Mouse (Mus musculus) liver, embryonic 11.5 days (tissue): ENCODE data around the gene 1700029H14Rik. TPM values are rescaled to one million over a fixed set of nuclear protein-coding genes. Genes with fewer than 3 reads are reported as not detected.

Source experiments
- ATAC-seq: fragments of 200-750 bp; cut with Nextera tagmentation; replicated peaks from 2 replicates; pipeline ENCODE4 v1.8.0; 2017; ENCODE audit warnings: moderate number of reproducible peaks, mild to moderate bottlenecking, moderate TSS enrichment, moderate library complexity; ENCODE audit not compliant: low FRiP score
- DNase-seq: peaks from one replicate; pipeline ENCODE4 v3.0.0-alpha.2; 2017; ENCODE audit warnings: low spot score
- H3K27ac ChIP-seq: fragments of 300-500 bp; sonication (generic); 2 replicates; pipeline ENCODE4 v1.5.1; 2014; ENCODE audit warnings: mild to moderate bottlenecking, low read depth, low read length, control low read depth
- H3K27me3 ChIP-seq: fragments of 300-500 bp; sonication (generic); replicated peaks from 2 replicates; pipeline ENCODE4 v1.6.1; 2014; ENCODE audit warnings: low read length, mixed read lengths; ENCODE audit not compliant: control insufficient read depth, insufficient read depth
- H3K36me3 ChIP-seq: fragments of 300-500 bp; sonication (generic); 2 replicates; pipeline ENCODE4 v1.6.1; 2014; ENCODE audit warnings: mild to moderate bottlenecking, low read length, moderate library complexity, mixed read lengths; ENCODE audit not compliant: control insufficient read depth, insufficient read depth
- H3K4me1 ChIP-seq: fragments of 300-500 bp; sonication (generic); replicated peaks from 2 replicates; pipeline ENCODE4 v1.6.1; 2014; ENCODE audit warnings: low read length, mixed read lengths; ENCODE audit not compliant: control insufficient read depth, insufficient read depth
- H3K4me2 ChIP-seq: fragments of 300-500 bp; sonication (generic); 2 replicates; pipeline ENCODE4 v1.6.1; 2014; ENCODE audit warnings: mild to moderate bottlenecking, control low read depth, moderate library complexity
- H3K4me3 ChIP-seq: fragments of 300-500 bp; sonication (generic); 2 replicates; pipeline ENCODE4 v1.5.1; 2014; ENCODE audit warnings: low read depth, low read length, control low read depth
- H3K9ac ChIP-seq: fragments of 300-500 bp; sonication (generic); 2 replicates; pipeline ENCODE4 v1.6.1; 2014; ENCODE audit warnings: low read depth, low read length, control low read depth
- H3K9me3 ChIP-seq: fragments of 300-500 bp; sonication (generic); 2 replicates; pipeline ENCODE4 v1.6.1; 2016; ENCODE audit warnings: low read length, inconsistent platforms, mixed read lengths; ENCODE audit not compliant: control insufficient read depth
- WGBS: fragments of 180-500 bp; shearing (Covaris S2); extraction: QIAGEN DNeasy Blood & Tissue Kit; methylation state at CpG from one replicate; pipeline ENCODE4 v1.1.7; 2014; 5-methylcytosine and 5-hydroxymethylcytosine counted together
- polyA plus RNA-seq: library from polyadenylated mRNA; unstranded; fragments of >200 nt; fragmentation: Nextera tagmentation; extraction: Ambion mirVana; gene quantifications from 2 replicates; pipeline ENCODE4 v1.2.1, GENCODE M21; 2014

Gene 1700029H14Rik
- polyA plus RNA-seq, 1 experiment from 2014 or later = not detected

DNA sequence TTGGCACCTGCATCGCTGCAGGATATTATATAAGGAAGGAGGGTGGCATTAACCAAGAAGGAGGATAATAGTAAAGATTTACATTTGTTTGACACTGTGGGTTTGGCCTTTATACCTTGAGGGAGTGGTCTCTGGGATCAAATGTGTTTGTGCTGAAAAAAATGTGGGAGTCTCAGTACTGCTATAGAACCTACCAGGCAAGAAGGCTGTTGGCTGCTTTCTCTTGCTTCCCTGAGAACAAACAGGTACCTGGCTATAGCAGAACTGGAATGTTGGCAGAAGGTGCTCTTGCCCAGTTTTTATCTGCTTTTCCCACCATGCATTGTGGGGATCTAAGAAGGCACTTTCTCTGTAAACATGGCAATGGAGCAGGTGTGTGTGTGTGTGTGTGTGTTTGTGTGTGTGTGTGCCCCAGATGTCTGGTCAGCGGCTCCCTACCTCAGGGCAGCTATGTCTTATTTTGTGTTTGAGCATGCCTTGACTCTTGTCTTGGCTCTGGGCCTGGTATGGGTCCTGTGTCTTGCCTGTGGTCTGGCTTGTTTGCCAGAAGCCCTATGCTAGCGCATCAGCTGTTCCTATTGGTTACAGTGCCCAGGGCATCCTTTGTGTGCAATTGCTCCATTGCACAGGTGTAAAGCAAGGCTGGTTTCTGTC, 54.9 kb downstream of the 1700029H14Rik start:
- Histone ChIP-seq H3K9me3 (no peaks in the 10 kb centered on the region), H3K4me2 (no peak overlapping the region), H3K4me1 (no peaks in the 10 kb centered on the region), H3K4me3 (no peak overlapping the region), H3K27ac (no peak overlapping the region), H3K9ac (no peak overlapping the region), H3K27me3 (no peaks in the 10 kb centered on the region), H3K36me3 (no peaks in the 10 kb centered on the region)
- ATAC-seq (no peak), DNase-seq (no peak)
- WGBS = 78% methylated on average over 3 of the region's 3 CpGs

- Histone ChIP-seq H3K4me1 (no peaks in the 10 kb centered on the region), H3K9me3 (no peaks in the 10 kb centered on the region), H3K9ac (no peak overlapping the region), H3K27me3 (no peaks in the 10 kb centered on the region), H3K27ac (no peak overlapping the region), H3K4me2 (no peak overlapping the region), H3K36me3 (no peaks in the 10 kb centered on the region), H3K4me3 (no peak overlapping the region)
- DNase-seq (no peak), ATAC-seq (no peak)
- 43% methylated on average over 4 of the region's 4 CpGs for WGBS
Measured at GRCm38 (mm10) chr8:13506849-13507248, 55.4 kb downstream of the 1700029H14Rik start.

- ATAC-seq (no peak), DNase-seq (no peak)
- H3K27ac ChIP-seq = no peak overlapping the region
- H3K27me3 ChIP-seq = no peaks in the 10 kb centered on the region
- H3K36me3 ChIP-seq = no peaks in the 10 kb centered on the region
- H3K4me3 ChIP-seq = no peak overlapping the region
- H3K4me1 ChIP-seq = no peaks in the 10 kb centered on the region
- H3K9ac ChIP-seq = no peak overlapping the region
- H3K4me2 ChIP-seq = no peak overlapping the region
- H3K9me3 ChIP-seq = no peaks in the 10 kb centered on the region
Measured at GRCm38 (mm10) chr8:13504894-13505674, 57.2 kb downstream of the 1700029H14Rik start.

DNA sequence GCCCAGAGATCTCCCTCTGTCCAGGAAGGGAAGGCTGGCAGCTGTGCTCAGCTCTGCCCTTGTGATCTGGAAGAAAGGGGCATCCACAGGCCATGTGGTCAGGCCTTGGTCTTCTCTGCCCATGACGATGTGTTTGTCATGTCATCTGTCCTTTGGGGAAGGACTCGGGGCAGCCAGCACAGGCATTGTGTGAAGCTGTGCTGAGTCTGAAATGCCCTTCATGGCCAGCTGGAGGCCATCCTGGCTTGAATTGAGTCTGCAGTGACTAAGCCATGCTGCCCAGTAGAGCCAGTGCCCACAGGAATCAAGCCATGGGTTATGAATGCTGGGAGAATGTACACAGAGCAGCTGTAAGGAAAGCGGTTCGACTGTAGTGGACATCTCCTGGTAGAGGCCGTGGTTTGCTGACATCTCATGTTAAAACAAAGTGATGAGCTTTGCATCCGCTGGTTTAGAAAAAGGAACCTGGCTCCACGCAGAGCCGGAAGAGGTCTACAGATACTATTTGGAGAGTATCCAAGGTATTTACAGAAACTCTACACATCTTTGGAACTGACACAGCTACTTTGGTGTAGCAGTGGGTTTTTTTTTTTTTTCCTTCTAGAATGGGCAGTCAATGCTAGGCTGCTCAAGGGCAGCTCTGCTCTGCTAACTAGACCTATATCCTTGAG, 58.2 kb downstream of the 1700029H14Rik start:
- no peak overlapping the region for H3K9ac ChIP-seq
- H3K36me3 ChIP-seq = no peaks in the 10 kb centered on the region
- ATAC-seq (no peak), DNase-seq (no peak)
- H3K27me3 ChIP-seq = no peaks in the 10 kb centered on the region
- no peaks in the 10 kb centered on the region for H3K4me1 ChIP-seq
- no peak overlapping the region for H3K4me2 ChIP-seq
- no peak overlapping the region for H3K4me3 ChIP-seq
- H3K9me3 ChIP-seq = no peaks in the 10 kb centered on the region
- no peak overlapping the region for H3K27ac ChIP-seq
- WGBS = 66% methylated on average over 8 of the region's 8 CpGs

- 75% methylated on average over 3 of the region's 3 CpGs for WGBS
- Histone ChIP-seq H3K4me1 (no peaks in the 10 kb centered on the region), H3K27ac (no peak overlapping the region), H3K36me3 (no peaks in the 10 kb centered on the region), H3K27me3 (no peaks in the 10 kb centered on the region), H3K9me3 (no peaks in the 10 kb centered on the region), H3K4me3 (no peak overlapping the region), H3K4me2 (no peak overlapping the region), H3K9ac (no peak overlapping the region)
- DNase-seq (no peak), ATAC-seq (no peak)
Measured at GRCm38 (mm10) chr8:13501221-13501620, 61.0 kb downstream of the 1700029H14Rik start.

Other genes starting within 250 kb of the 1700029H14Rik start
- 217 and 230 TPM in 2 replicates for gene Tfdp1, start 223.7 kb downstream of the 1700029H14Rik start, polyA plus RNA-seq
- gene Atp4b, start 165.6 kb downstream of the 1700029H14Rik start, polyA plus RNA-seq = not detected in 2 replicates
- gene Grk1, start 157.4 kb downstream of the 1700029H14Rik start, polyA plus RNA-seq = 0.03 and 0.07 TPM in 2 replicates
- gene Tmem255b, start 127.3 kb downstream of the 1700029H14Rik start, polyA plus RNA-seq = not detected in 2 replicates
- gene Gas6, start 68.0 kb downstream of the 1700029H14Rik start, polyA plus RNA-seq = 3.8 and 5.5 TPM in 2 replicates
- 37.2 and 38.2 TPM in 2 replicates for gene Rasa3, start 115.1 kb upstream of the 1700029H14Rik start, polyA plus RNA-seq
- gene Cfap97d2, start 143.4 kb upstream of the 1700029H14Rik start, polyA plus RNA-seq = 0.19 TPM in 1 of 2 replicates, not detected in the other
- gene Cdc16, start 195.2 kb upstream of the 1700029H14Rik start, polyA plus RNA-seq = 128 and 145 TPM in 2 replicates
- 31.7 and 32.3 TPM in 2 replicates for gene Upf3a, start 223.2 kb upstream of the 1700029H14Rik start, polyA plus RNA-seq